Mouse (Mus musculus): ENCODE data around the gene 9930111J21Rik2. TPM values are rescaled to one million over a fixed set of nuclear protein-coding genes. Genes with fewer than 3 reads are reported as not detected.
"Not testable (repeated sequence)": the region's sequence is repeated elsewhere in the genome, so short reads cannot be mapped to it uniquely, and the experiment has no call there.

The 9930111J21Rik2 gene
- polyA plus RNA-seq, 1 experiment from 2014 or later, result 0.25 TPM

DNA sequence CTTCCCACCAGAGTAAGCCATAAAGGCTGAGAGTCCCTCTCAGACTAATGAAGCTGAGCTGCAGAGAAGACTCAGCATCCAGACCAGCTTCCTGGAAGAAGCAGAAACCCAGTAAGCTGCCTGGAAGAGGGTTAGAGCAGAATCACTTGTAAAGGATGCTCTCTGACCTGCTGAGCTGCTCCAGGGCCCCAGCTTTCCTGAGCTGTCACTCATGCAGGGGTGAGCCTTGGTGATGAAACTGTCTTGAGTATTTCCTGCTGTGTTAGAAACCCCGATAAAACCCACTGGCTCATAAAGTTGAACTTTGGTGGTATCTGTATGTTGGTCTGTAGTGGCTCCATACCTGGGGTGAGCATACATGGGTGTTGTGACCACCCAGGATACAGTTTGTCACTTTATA lies 50.6 kb downstream of the 9930111J21Rik2 start:
- H3K27ac ChIP-seq (replicated peaks; ENCODE audit: low read depth, low read length); H3K27me3 ChIP-seq (ENCODE audit: control insufficient read depth, insufficient read depth, low read length); H3K4me1 ChIP-seq (ENCODE audit: control insufficient read depth, insufficient read depth, low read length); H3K4me3 ChIP-seq (ENCODE audit: low read depth, low read length); H3K9me3 ChIP-seq (replicated peaks; ENCODE audit: control insufficient read depth, low read length); H3K9ac ChIP-seq (replicated peaks; ENCODE audit: low read length); H3K4me2 ChIP-seq (ENCODE audit: low read depth, low read length); DNase-seq (ENCODE audit: low spot score); ATAC-seq (replicated peaks; ENCODE audit: insufficient number of reproducible peaks, low FRiP score, low TSS enrichment, low read depth); H3K36me3 ChIP-seq (replicated peaks; ENCODE audit: control insufficient read depth, insufficient read depth, low read depth, low read length): not testable (repeated sequence)
- 78% methylated on average over 1 of the region's 1 CpGs for WGBS

GRCm38 (mm10) chr11:48994018-48994417 lies 57.0 kb downstream of the 9930111J21Rik2 start, which contains the start of gene Tgtp1:
Gene Tgtp1 (minus strand): TSS chr11:48994172.
- 23% methylated on average over 2 of the region's 2 CpGs for WGBS
- H3K27ac ChIP-seq (replicated peaks; ENCODE audit: low read depth, low read length); H3K27me3 ChIP-seq (ENCODE audit: control insufficient read depth, insufficient read depth, low read length); H3K4me2 ChIP-seq (ENCODE audit: low read depth, low read length); H3K9ac ChIP-seq (replicated peaks; ENCODE audit: low read length); H3K9me3 ChIP-seq (replicated peaks; ENCODE audit: control insufficient read depth, low read length); ATAC-seq (replicated peaks; ENCODE audit: insufficient number of reproducible peaks, low FRiP score, low TSS enrichment, low read depth); H3K4me3 ChIP-seq (ENCODE audit: low read depth, low read length); H3K36me3 ChIP-seq (replicated peaks; ENCODE audit: control insufficient read depth, insufficient read depth, low read depth, low read length); H3K4me1 ChIP-seq (ENCODE audit: control insufficient read depth, insufficient read depth, low read length); DNase-seq (ENCODE audit: low spot score): not testable (repeated sequence)

DNA sequence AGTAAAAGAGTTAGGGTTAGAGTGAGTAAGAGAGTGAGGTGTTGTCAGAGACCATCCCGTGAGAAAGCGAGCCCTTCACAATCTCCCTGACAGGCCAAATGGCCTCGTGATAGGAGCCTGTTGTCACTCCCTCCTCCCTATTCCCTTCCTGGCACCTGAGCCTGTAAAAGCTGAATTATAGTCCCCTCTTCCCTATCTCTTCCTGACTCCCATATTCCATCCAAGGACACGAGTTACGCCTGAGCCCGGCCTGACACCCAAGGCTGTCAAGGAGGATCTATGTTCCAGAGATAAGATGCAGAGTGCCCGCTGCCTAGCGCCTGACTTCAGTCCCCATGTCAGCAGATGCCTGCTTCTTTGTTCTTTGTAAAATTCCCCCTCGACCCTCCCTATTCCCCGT lies 57.7 kb downstream of the 9930111J21Rik2 start:
- not testable (repeated sequence) for H3K4me3 ChIP-seq (ENCODE audit: low read depth, low read length); H3K4me2 ChIP-seq (ENCODE audit: low read depth, low read length); H3K27ac ChIP-seq (replicated peaks; ENCODE audit: low read depth, low read length); ATAC-seq (replicated peaks; ENCODE audit: insufficient number of reproducible peaks, low FRiP score, low TSS enrichment, low read depth); H3K9ac ChIP-seq (replicated peaks; ENCODE audit: low read length); H3K4me1 ChIP-seq (ENCODE audit: control insufficient read depth, insufficient read depth, low read length); H3K9me3 ChIP-seq (replicated peaks; ENCODE audit: control insufficient read depth, low read length); H3K27me3 ChIP-seq (ENCODE audit: control insufficient read depth, insufficient read depth, low read length); DNase-seq (ENCODE audit: low spot score); H3K36me3 ChIP-seq (replicated peaks; ENCODE audit: control insufficient read depth, insufficient read depth, low read depth, low read length)
- 72% methylated on average over 10 of the region's 10 CpGs for whole genome bisulfite sequencing

DNA sequence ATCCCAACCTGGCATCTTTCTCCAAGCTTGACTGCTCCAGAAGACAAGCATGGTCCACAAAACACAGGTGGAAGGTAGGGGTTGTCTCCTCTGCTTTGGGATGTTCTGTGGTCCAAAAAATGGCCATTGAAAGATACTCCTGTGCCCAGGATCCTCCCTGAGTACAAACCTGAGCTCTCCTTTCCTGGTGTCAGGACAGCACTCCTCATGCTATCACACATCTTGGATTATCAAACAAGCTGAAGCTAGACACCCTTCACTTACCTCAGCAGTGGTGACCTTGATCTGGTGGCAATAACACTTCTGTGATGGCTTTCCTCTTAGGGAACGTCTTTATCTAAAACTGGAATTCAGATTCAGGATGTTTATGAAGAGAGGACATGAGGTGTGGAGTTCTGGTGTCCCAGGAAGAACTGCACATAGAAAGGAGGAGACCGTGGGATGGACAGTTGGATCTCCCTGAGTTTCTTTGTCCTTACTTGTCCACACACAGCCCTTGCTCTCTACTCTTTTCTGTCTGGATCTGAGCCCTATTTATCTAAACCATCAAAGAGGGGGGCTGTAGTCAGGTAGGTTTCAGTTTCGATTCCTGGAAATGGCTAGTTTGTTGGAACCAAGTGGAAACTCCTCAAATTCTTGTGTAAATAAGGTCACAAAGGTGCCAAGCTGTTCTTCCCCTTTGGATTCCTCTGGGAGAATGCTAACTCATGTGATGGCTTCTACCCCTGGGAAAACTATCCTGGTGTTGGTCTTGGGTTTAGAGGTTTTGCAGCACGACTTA lies 59.1 kb downstream of the 9930111J21Rik2 start, which contains the start of gene Gm12185:
Gm12185 (minus strand) TSS at position 487 of the 781 bp plus-strand sequence.
- not testable (repeated sequence) for H3K4me3 ChIP-seq (ENCODE audit: low read depth, low read length); ATAC-seq (replicated peaks; ENCODE audit: insufficient number of reproducible peaks, low FRiP score, low TSS enrichment, low read depth); H3K27ac ChIP-seq (replicated peaks; ENCODE audit: low read depth, low read length); H3K27me3 ChIP-seq (ENCODE audit: control insufficient read depth, insufficient read depth, low read length); H3K36me3 ChIP-seq (replicated peaks; ENCODE audit: control insufficient read depth, insufficient read depth, low read depth, low read length); DNase-seq (ENCODE audit: low spot score); H3K9ac ChIP-seq (replicated peaks; ENCODE audit: low read length); H3K9me3 ChIP-seq (replicated peaks; ENCODE audit: control insufficient read depth, low read length); H3K4me1 ChIP-seq (ENCODE audit: control insufficient read depth, insufficient read depth, low read length); H3K4me2 ChIP-seq (ENCODE audit: low read depth, low read length)
- 68% methylated on average over 4 of the region's 4 CpGs for WGBS

- WGBS, result 47% methylated on average over 1 of the region's 2 CpGs
- ATAC-seq (replicated peaks; ENCODE audit: insufficient number of reproducible peaks, low FRiP score, low TSS enrichment, low read depth); H3K4me2 ChIP-seq (ENCODE audit: low read depth, low read length): not testable (repeated sequence)
These were observed 61.1 kb downstream of the 9930111J21Rik2 start for GRCm38 (mm10) chr11:48989981-48990380.

GRCm38 (mm10) chr11:48988219-48988618 lies 62.8 kb downstream of the 9930111J21Rik2 start:
- 73% methylated on average over 2 of the region's 3 CpGs for WGBS

More at GRCm38 (mm10) chr11:48989981-48990380, 61.1 kb downstream of the 9930111J21Rik2 start:
- H3K4me3 ChIP-seq (ENCODE audit: low read depth, low read length); H3K27ac ChIP-seq (replicated peaks; ENCODE audit: low read depth, low read length); DNase-seq (ENCODE audit: low spot score); H3K27me3 ChIP-seq (ENCODE audit: control insufficient read depth, insufficient read depth, low read length); H3K9me3 ChIP-seq (replicated peaks; ENCODE audit: control insufficient read depth, low read length); H3K9ac ChIP-seq (replicated peaks; ENCODE audit: low read length); H3K36me3 ChIP-seq (replicated peaks; ENCODE audit: control insufficient read depth, insufficient read depth, low read depth, low read length); H3K4me1 ChIP-seq (ENCODE audit: control insufficient read depth, insufficient read depth, low read length): not testable (repeated sequence)

DNA sequence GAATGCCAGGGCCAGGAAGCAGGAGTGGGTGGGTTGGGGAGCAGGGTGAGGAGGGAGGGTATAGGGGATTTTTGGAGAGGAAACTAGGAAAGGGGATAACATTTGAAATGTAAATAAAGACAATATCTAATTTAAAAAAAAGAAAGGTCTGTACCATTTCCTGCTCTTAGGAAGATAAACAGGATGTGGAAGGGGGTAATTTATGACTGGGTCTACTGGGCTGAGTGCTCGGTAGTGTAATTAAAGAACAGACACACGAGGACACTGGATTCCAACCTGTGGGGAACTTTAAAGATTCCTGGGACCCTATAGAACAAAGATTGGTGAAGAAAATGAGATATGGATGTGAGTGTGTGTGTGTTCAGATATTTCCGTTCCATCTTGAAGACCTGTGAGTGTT lies 68.2 kb downstream of the 9930111J21Rik2 start:
- H3K36me3 ChIP-seq (replicated peaks; ENCODE audit: control insufficient read depth, insufficient read depth, low read depth, low read length); H3K27me3 ChIP-seq (ENCODE audit: control insufficient read depth, insufficient read depth, low read length); ATAC-seq (replicated peaks; ENCODE audit: insufficient number of reproducible peaks, low FRiP score, low TSS enrichment, low read depth); H3K9me3 ChIP-seq (replicated peaks; ENCODE audit: control insufficient read depth, low read length); H3K4me3 ChIP-seq (ENCODE audit: low read depth, low read length); H3K4me1 ChIP-seq (ENCODE audit: control insufficient read depth, insufficient read depth, low read length); DNase-seq (ENCODE audit: low spot score); H3K9ac ChIP-seq (replicated peaks; ENCODE audit: low read length); H3K27ac ChIP-seq (replicated peaks; ENCODE audit: low read depth, low read length); H3K4me2 ChIP-seq (ENCODE audit: low read depth, low read length): not testable (repeated sequence)
- no CpG with 5 or more reads among the region's 3 CpGs for WGBS

More at GRCm38 (mm10) chr11:48988219-48988618, 62.8 kb downstream of the 9930111J21Rik2 start:
- not testable (repeated sequence) for H3K4me1 ChIP-seq (ENCODE audit: control insufficient read depth, insufficient read depth, low read length); H3K9ac ChIP-seq (replicated peaks; ENCODE audit: low read length); ATAC-seq (replicated peaks; ENCODE audit: insufficient number of reproducible peaks, low FRiP score, low TSS enrichment, low read depth); H3K4me3 ChIP-seq (ENCODE audit: low read depth, low read length); H3K4me2 ChIP-seq (ENCODE audit: low read depth, low read length); H3K27me3 ChIP-seq (ENCODE audit: control insufficient read depth, insufficient read depth, low read length); DNase-seq (ENCODE audit: low spot score); H3K27ac ChIP-seq (replicated peaks; ENCODE audit: low read depth, low read length); H3K9me3 ChIP-seq (replicated peaks; ENCODE audit: control insufficient read depth, low read length); H3K36me3 ChIP-seq (replicated peaks; ENCODE audit: control insufficient read depth, insufficient read depth, low read depth, low read length)

GRCm38 (mm10) chr11:48980052-48980451 lies 71.0 kb downstream of the 9930111J21Rik2 start:
- H3K36me3 ChIP-seq (replicated peaks; ENCODE audit: control insufficient read depth, insufficient read depth, low read depth, low read length); DNase-seq (ENCODE audit: low spot score); H3K4me1 ChIP-seq (ENCODE audit: control insufficient read depth, insufficient read depth, low read length); H3K9ac ChIP-seq (replicated peaks; ENCODE audit: low read length); H3K27ac ChIP-seq (replicated peaks; ENCODE audit: low read depth, low read length); H3K9me3 ChIP-seq (replicated peaks; ENCODE audit: control insufficient read depth, low read length); H3K4me2 ChIP-seq (ENCODE audit: low read depth, low read length); ATAC-seq (replicated peaks; ENCODE audit: insufficient number of reproducible peaks, low FRiP score, low TSS enrichment, low read depth); H3K4me3 ChIP-seq (ENCODE audit: low read depth, low read length); H3K27me3 ChIP-seq (ENCODE audit: control insufficient read depth, insufficient read depth, low read length): not testable (repeated sequence)
- WGBS, result no CpG with 5 or more reads among the region's 5 CpGs
